Mouse (Mus musculus) midbrain, embryonic 14.5 days (tissue): ENCODE data around the gene St6galnac6. TPM values are rescaled to one million over a fixed set of nuclear protein-coding genes. Genes with fewer than 3 reads are reported as not detected.

ENCODE experiments used
- ATAC-seq: fragments of 200-750 bp; cut with Nextera tagmentation; 2 replicates; pipeline ENCODE4 v1.8.0; 2017; ENCODE audit warnings: moderate number of reproducible peaks, moderate library complexity; ENCODE audit not compliant: low FRiP score, low TSS enrichment
- DNase-seq: peaks from one replicate; pipeline ENCODE4 v3.0.0-alpha.2; 2015
- H3K27ac ChIP-seq: fragments of 300-500 bp; sonication (generic); replicated peaks from 2 replicates; pipeline ENCODE4 v1.5.1; 2014; ENCODE audit warnings: mild to moderate bottlenecking, low read depth, low read length, moderate library complexity
- H3K27me3 ChIP-seq: fragments of 300-500 bp; sonication (generic); 2 replicates; pipeline ENCODE4 v1.6.1; 2014; ENCODE audit warnings: low read length, control low read depth, mixed read lengths; ENCODE audit not compliant: control insufficient read depth, insufficient read depth
- H3K36me3 ChIP-seq: fragments of 300-500 bp; sonication (generic); 2 replicates; pipeline ENCODE4 v1.6.1; 2014; ENCODE audit warnings: low read length, control low read depth; ENCODE audit not compliant: control insufficient read depth, insufficient read depth
- H3K4me1 ChIP-seq: fragments of 300-500 bp; sonication (generic); 2 replicates; pipeline ENCODE4 v1.6.1; 2014; ENCODE audit warnings: mild to moderate bottlenecking, antibody characterized with exemption, low read length, control low read depth; ENCODE audit not compliant: control insufficient read depth, insufficient read depth
- H3K4me2 ChIP-seq: fragments of 300-500 bp; sonication (generic); 2 replicates; pipeline ENCODE4 v1.6.1; 2014; ENCODE audit warnings: mild to moderate bottlenecking, low read length, moderate library complexity
- H3K4me3 ChIP-seq: fragments of 300-500 bp; sonication (generic); replicated peaks from 2 replicates; pipeline ENCODE4 v1.5.1; 2014; ENCODE audit warnings: low read depth, low read length
- H3K9ac ChIP-seq: fragments of 300-500 bp; sonication (generic); replicated peaks from 2 replicates; pipeline ENCODE4 v1.6.1; 2014; ENCODE audit warnings: mild to moderate bottlenecking, low read length, moderate library complexity
- H3K9me3 ChIP-seq: fragments of 300-500 bp; sonication (generic); 2 replicates; pipeline ENCODE4 v1.6.1; 2016; ENCODE audit warnings: low read length, control low read depth, mixed read lengths; ENCODE audit not compliant: control insufficient read depth
- WGBS: fragments of 180-500 bp; shearing (Covaris S2); extraction: QIAGEN DNeasy Blood & Tissue Kit; methylation state at CpG from one replicate; pipeline ENCODE4 v1.1.7; 2014; 5-methylcytosine and 5-hydroxymethylcytosine counted together
- polyA plus RNA-seq: library from polyadenylated mRNA; unstranded; fragments of >200 nt; fragmentation: Nextera tagmentation; extraction: Ambion mirVana; gene quantifications from 2 replicates; pipeline ENCODE4 v1.2.1, GENCODE M21; 2014

Gene St6galnac6
- polyA plus RNA-seq, 1 experiment from 2014 or later: 7.6 TPM

DNA sequence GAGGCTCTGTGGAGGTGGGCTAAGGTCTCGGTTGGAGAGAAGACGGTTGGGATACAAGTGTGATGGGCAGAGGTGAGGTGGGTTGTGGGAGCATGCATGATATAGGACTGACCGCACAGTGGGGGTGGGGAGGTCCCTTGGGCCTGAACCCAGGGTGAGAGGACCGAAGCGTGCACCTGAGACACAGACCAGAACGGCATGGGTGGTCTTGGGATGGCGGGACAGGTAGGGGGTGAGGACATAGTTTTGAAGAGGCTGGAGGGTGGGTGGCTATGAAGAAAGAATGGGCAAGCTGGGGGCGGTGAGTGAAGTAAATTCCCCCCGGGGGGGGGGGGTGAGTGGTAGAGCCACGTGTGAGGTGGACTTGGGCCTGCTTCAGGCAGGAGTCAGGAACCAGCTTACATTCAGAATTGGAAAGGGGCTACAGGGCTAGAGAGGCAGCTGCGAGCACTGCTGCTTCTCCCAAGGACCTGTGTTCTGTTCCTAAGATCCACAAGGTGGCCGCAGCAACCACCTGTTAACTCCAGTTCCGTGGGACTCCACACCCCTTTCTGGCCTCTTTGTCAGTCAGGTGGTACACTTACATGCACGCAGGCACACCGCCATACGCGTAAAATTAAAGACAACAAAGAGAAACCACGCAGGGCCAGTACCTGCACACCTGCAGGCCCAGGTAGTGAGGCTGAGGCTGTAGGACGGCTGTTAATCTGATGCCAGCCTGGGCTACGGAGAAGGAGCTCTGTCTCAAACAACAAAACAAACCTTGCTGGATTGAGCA lies 27.9 kb downstream of the St6galnac6 start:
- ATAC-seq (no peak), DNase-seq (no peak)
- 69% methylated on average over 20 of the region's 20 CpGs for WGBS
- H3K4me3 ChIP-seq: no peak overlapping the region
- H3K4me1 ChIP-seq: peaks cover 36% of the 10 kb centered on the region
- no peak overlapping the region for H3K27ac ChIP-seq
- H3K9me3 ChIP-seq: no peaks in the 10 kb centered on the region
- no peak overlapping the region; the same call in 1 of the 2 replicates for H3K4me2 ChIP-seq
- no peak overlapping the region for H3K9ac ChIP-seq
- H3K36me3 ChIP-seq: peaks cover 2% of the 10 kb centered on the region; the same call in 1 of the 2 replicates
- H3K27me3 ChIP-seq: no peaks in the 10 kb centered on the region

DNA sequence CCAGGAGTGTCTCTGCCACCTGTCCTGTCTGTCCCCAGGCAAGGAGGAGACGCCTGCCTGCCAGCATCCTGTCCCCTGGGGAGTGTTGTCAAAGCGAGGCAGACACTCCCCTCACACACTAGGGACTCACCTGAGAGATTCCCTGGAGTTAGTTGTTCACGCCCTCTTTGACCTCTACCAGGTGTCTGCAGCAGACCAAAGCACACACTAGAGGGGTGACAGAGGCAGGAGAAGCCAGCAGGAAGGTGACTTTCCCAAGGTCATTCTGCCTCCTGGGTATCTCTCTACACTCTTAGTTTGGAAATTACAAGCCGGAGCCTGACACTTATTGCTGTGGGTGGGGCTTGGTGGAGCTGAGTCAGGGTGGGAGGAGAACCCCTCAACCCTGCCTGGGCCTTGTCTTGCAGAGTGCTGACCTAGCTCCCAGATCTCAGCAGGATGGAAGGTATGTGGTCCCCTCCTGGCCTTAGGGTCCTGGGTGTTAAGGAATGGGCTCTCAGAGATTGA lies 28.6 kb downstream of the St6galnac6 start:
- ATAC-seq: no peak
- H3K4me3 ChIP-seq: no peak overlapping the region
- no peaks in the 10 kb centered on the region for H3K27me3 ChIP-seq
- WGBS: 69% methylated on average over 4 of the region's 4 CpGs
- peaks cover 2% of the 10 kb centered on the region; the same call in 1 of the 2 replicates for H3K36me3 ChIP-seq
- peaks cover 36% of the 10 kb centered on the region for H3K4me1 ChIP-seq
- no peaks in the 10 kb centered on the region for H3K9me3 ChIP-seq
- DNase-seq: no peak
- H3K27ac ChIP-seq: peak overlapping the region; percentile 49
- no peak overlapping the region; the same call in 1 of the 2 replicates for H3K4me2 ChIP-seq
- peak overlapping the region; percentile 16; the same call in 1 of the 2 replicates for H3K9ac ChIP-seq

DNA sequence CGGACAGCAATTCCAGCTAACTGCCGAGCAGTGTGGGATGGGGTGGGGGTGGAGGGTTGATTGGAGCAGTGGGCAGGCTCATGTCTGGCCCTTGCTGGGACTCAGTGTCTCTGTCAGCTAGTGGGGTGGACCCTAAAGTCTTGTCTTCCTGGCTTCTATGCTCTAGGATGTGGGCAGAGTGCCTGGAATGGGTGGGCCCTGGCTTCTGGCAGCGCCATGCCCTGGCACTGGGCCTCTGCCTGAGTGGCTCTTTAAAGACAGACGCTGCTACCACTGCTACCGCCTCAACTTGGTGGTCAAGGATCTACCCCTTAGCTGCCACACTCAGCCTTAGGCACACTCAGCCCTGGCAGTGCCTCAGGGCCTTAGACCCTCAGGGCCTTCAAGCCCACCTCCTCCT lies 29.2 kb downstream of the St6galnac6 start:
- Histone ChIP-seq H3K9me3 (no peaks in the 10 kb centered on the region), H3K4me3 (no peak overlapping the region), H3K4me2 (peak overlapping the region; percentile 38; the same call in 1 of the 2 replicates), H3K36me3 (peaks cover 7% of the 10 kb centered on the region), H3K4me1 (peaks cover 36% of the 10 kb centered on the region), H3K27ac (peak overlapping the region; percentile 49), H3K27me3 (no peaks in the 10 kb centered on the region), H3K9ac (peak overlapping the region; percentile 16; the same call in 1 of the 2 replicates)
- DNase-seq (peak; percentile 57), ATAC-seq (no peak)
- 33% methylated on average over 5 of the region's 5 CpGs for WGBS

DNA sequence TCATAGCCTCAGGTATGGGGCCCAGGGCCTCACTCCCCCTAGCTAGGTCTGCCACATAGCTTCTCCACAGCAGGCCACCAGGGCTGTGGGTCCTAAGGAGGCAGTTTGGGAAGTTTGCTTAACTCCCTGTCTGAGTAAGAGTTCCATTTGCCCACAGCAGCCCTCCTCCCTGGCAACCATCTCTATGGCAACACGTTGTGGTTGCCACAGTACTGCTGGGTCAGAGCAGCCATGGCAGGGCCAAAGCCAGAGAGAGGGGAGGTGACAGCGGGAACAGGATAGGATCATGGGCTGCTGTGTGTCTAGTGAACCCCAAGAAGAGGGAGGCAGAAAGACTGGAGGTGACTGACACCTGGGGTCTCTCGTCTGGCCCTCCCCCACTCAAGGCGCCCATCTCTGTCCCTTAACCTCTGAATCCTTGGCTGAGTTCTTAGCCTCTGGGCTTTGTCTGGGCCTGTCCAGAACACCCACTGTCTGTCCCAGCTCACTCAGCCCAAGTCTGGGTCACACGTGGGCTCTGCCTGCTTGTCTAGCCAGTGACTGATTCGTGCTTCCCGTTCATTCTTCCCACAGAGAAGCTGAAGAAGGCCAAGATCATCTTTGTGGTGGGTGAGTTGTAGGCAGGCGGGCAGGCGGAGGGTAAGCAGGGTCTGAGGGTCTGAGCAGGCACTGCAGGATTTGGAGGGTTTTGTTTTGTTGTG lies 29.9 kb downstream of the St6galnac6 start:
- peak overlapping the region; percentile 26; the same call in 1 of the 2 replicates for H3K9ac ChIP-seq
- H3K36me3 ChIP-seq: peaks cover 10% of the 10 kb centered on the region
- ATAC-seq (peak; percentile 57; the same call in 1 of the 2 replicates), DNase-seq (peak; percentile 84)
- H3K27ac ChIP-seq: peak overlapping the region; percentile 49; the same call in 1 of the 2 replicates
- H3K4me1 ChIP-seq: peaks cover 36% of the 10 kb centered on the region
- H3K4me2 ChIP-seq: peak overlapping the region; percentile 38
- H3K27me3 ChIP-seq: no peaks in the 10 kb centered on the region
- WGBS: 23% methylated on average over 9 of the region's 9 CpGs
- H3K4me3 ChIP-seq: peak overlapping the region; percentile 7; the same call in 1 of the 2 replicates
- H3K9me3 ChIP-seq: no peaks in the 10 kb centered on the region

DNA sequence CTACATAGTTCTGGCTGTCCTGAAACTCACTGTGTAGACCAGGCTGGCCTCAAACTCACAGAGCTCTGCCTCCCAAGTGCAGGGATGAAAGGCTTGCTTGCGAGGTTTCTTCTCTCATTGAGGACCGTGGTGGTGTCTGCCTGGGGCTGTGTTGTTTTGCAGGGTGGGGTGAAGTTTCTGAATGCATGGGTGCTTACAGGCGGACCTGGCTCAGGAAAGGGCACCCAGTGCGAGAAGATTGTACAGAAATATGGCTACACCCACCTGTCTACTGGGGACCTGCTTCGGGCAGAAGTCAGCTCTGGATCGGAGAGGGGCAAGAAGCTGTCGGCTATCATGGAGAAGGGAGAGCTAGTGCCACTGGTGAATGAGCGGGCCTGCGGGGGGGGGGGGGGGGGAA lies 30.5 kb downstream of the St6galnac6 start:
- Histone ChIP-seq H3K27ac (no peak overlapping the region), H3K9me3 (no peaks in the 10 kb centered on the region), H3K36me3 (peaks cover 10% of the 10 kb centered on the region), H3K4me1 (peaks cover 36% of the 10 kb centered on the region), H3K4me3 (no peak overlapping the region), H3K9ac (no peak overlapping the region), H3K27me3 (no peaks in the 10 kb centered on the region), H3K4me2 (peak overlapping the region; percentile 38)
- DNase-seq: no peak
- no peak for ATAC-seq
- 74% methylated on average over 8 of the region's 9 CpGs for WGBS

DNA sequence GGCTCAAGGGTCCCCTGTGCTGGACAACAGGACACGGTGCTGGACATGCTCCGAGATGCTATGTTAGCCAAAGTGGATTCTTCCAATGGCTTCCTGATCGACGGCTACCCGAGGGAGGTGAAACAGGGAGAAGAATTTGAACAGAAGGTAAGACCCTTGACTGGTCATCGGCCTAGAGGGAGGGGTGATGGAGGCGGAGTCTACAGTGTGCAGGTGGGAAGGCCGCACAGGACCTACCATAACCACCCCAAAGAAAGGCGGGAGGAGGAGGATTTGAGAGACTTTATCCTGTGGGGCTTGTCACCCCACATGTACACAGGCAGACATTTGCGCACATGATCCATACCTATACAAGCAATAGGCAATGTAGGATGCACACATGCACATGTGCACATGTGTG lies 31.5 kb downstream of the St6galnac6 start:
- no peak overlapping the region for H3K4me2 ChIP-seq
- no peak overlapping the region for H3K9ac ChIP-seq
- H3K27me3 ChIP-seq: no peaks in the 10 kb centered on the region
- 87% methylated on average over 10 of the region's 10 CpGs for WGBS
- H3K4me1 ChIP-seq: peaks cover 28% of the 10 kb centered on the region
- ATAC-seq (no peak), DNase-seq (no peak)
- no peak overlapping the region for H3K27ac ChIP-seq
- H3K4me3 ChIP-seq: no peak overlapping the region
- H3K9me3 ChIP-seq: no peaks in the 10 kb centered on the region
- H3K36me3 ChIP-seq: peaks cover 10% of the 10 kb centered on the region

DNA sequence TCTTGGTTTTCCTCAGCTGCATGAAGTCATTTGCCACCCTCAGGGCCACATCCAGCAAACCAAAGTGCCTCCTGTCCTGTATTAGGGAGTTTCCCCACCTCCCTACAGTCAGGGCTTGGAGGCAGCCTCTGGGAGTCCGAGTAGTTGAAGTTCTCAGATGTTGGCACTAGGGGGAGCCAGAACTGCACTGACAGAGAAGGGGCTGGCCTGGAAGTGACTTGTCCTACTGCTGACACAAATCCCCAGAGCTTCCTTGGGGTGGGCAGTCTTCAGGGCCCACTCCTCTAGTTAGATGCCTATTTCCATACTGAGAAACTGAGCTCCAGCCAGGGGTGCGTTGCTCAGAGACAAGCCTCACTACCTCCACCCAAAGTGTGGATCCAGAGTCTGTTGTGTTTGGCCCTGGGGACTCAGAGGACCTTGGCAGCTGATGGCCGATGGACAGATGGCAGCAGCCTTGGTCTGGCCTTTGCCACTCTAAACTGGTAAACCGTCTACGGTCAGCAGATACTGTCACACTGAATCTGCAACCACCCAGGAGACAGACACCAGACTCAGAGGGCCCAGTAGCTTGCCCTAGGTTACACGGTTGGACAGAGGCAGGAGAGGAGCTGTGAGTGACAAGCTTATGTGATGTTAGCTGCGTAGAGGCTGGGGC lies 32.4 kb downstream of the St6galnac6 start:
- ATAC-seq: no peak
- H3K27me3 ChIP-seq: no peaks in the 10 kb centered on the region
- no peak overlapping the region for H3K4me2 ChIP-seq
- peak; percentile 86 for DNase-seq
- H3K4me1 ChIP-seq: peaks cover 20% of the 10 kb centered on the region
- H3K9ac ChIP-seq: no peak overlapping the region
- no peak overlapping the region for H3K27ac ChIP-seq
- no peaks in the 10 kb centered on the region for H3K9me3 ChIP-seq
- H3K36me3 ChIP-seq: peaks cover 10% of the 10 kb centered on the region
- WGBS: 45% methylated on average over 7 of the region's 7 CpGs
- no peak overlapping the region for H3K4me3 ChIP-seq

DNA sequence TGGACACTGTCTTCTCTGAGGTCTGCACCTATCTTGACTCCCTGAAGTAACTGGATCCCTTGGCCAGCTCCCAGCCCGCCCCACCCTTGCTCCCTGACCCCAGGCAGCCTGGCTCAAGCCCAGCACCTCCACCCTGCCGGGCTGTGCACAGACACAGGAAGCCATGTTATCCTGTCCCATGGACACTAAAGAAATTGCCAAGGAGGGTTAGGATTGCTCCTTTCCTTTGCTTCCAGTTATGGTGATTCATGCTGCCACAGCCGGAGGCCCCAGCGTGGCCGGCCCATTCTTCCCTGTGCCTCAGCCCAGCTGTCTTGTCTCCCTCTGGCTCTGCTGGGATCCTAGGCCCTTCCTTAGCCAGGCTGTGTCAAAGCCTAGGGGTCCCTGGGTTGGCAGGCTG lies 34.2 kb downstream of the St6galnac6 start:
- H3K4me1 ChIP-seq: peaks cover 13% of the 10 kb centered on the region
- no peak overlapping the region for H3K27ac ChIP-seq
- DNase-seq (no peak), ATAC-seq (no peak)
- H3K4me3 ChIP-seq: no peak overlapping the region
- no peaks in the 10 kb centered on the region for H3K27me3 ChIP-seq
- peaks cover 10% of the 10 kb centered on the region for H3K36me3 ChIP-seq
- WGBS: 74% methylated on average over 5 of the region's 5 CpGs
- no peak overlapping the region for H3K4me2 ChIP-seq
- H3K9me3 ChIP-seq: no peaks in the 10 kb centered on the region
- no peak overlapping the region for H3K9ac ChIP-seq
